Mouse (Mus musculus): Measurements from ENCODE around the gene Hoxd4. TPM values are rescaled to one million over a fixed set of nuclear protein-coding genes. Genes with fewer than 3 reads are reported as not detected.

The Hoxd4 gene
- polyA plus RNA-seq, 1 experiment from 2014 or later, result 0.20 TPM

DNA sequence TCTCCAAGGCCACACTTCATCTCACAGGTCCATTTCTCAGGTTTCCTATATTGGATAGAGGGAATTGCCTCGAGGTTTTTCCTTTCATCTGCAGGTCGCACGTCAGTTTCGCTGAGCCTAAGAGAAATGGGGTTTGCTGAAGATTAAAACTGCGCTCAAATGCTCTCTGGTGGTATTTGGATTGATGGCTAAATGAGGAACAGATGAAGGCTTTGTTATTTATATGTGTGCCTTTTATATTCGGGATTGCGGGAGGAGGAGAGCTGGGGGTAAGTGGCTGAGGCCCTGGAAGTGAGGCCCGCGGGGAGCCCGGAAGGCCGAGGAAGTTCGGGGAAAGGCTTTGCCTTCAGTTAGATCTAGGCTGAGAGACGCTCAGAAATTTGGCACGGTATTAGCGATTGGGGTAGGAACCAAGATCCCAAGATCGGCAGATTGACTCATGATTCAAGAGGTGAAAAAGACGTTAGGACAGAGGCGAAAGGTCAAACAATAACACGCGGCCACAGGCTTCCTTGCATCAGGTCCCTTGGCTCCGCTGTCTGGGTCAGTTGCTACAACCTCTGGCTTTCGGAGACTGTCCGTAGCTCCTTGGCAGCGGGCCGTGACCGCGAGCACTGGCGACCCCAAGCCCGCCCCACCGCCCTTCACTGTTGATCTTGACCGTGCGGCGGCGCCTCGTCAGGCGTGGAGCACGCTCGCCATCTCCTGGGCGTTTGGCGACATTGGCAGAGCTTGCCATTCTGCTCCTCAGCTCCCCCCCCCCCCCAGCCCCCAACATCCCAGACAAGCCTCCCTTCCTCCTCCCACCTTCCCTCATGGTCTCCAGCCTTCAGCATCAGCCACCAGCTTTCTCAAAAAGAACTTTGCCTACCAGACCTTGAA, 39.0 kb upstream of the Hoxd4 start:
- Histone ChIP-seq H3K4me3 (ENCODE audit: low read depth, low read length) (peak overlapping the region; percentile 38), H3K4me2 (replicated peaks; ENCODE audit: low read depth) (peak overlapping the region; percentile 58), H3K27ac (ENCODE audit: low read depth, low read length) (no peak overlapping the region), H3K9me3 (ENCODE audit: control insufficient read depth) (no peaks in the 10 kb centered on the region), H3K27me3 (replicated peaks; ENCODE audit: control insufficient read depth, insufficient read depth, low read length) (peaks cover 99% of the 10 kb centered on the region), H3K9ac (ENCODE audit: low read depth, low read length) (no peak overlapping the region), H3K4me1 (replicated peaks; ENCODE audit: control insufficient read depth, insufficient read depth, low read length) (0 out of 2 replicates have a peak, but pooled peaks cover 3% of the 10 kb centered on the region), H3K36me3 (ENCODE audit: control insufficient read depth, insufficient read depth) (no peaks in the 10 kb centered on the region)
- 6% methylated on average over 39 of the region's 40 CpGs for WGBS
- no peak for ATAC-seq
- TF ChIP-seq CTCF (IDR thresholded peaks at IDR 0.05; ENCODE audit: low read depth), result peak; percentile 86

DNA sequence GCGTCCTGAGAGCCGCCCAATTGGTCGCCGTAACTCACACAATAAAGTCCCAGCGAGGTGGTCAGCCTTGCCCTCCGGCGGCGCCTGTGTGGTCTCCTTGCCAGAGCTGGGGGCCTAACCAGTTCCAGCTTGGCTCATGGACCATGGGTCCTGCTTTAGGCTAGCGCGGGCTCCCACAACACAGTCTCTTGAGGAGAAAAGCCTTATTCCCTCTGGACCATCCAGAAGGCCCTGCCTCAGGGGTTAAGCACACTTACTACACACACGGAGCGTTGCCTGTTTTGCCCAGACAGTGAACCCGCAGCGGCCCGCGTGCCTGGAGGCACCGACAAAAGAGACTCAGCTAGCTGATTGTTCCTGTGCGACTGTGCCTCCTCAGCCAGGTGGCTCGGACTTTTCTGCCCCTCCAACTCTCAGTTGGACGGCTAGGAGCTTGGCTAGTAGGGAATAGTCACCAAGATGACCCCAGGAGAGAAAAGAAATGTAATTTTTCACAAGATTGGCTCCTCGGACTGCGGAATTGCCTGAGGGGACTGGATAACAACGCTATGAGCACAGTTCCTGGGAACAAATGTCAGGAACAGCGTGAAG, 37.8 kb upstream of the Hoxd4 start:
- no peaks in the 10 kb centered on the region for H3K9me3 ChIP-seq (ENCODE audit: control insufficient read depth)
- H3K4me2 ChIP-seq (replicated peaks; ENCODE audit: low read depth), result no peak overlapping the region
- no peak for TF ChIP-seq CTCF (IDR thresholded peaks at IDR 0.05; ENCODE audit: low read depth)
- H3K4me3 ChIP-seq (ENCODE audit: low read depth, low read length), result no peak overlapping the region
- H3K9ac ChIP-seq (ENCODE audit: low read depth, low read length), result no peak overlapping the region
- ATAC-seq, result no peak
- WGBS, result 5% methylated on average over 24 of the region's 24 CpGs
- no peaks in the 10 kb centered on the region for H3K36me3 ChIP-seq (ENCODE audit: control insufficient read depth, insufficient read depth)
- peaks cover 99% of the 10 kb centered on the region for H3K27me3 ChIP-seq (replicated peaks; ENCODE audit: control insufficient read depth, insufficient read depth, low read length)
- no peak overlapping the region for H3K27ac ChIP-seq (ENCODE audit: low read depth, low read length)
- H3K4me1 ChIP-seq (replicated peaks; ENCODE audit: control insufficient read depth, insufficient read depth, low read length), result no peaks in the 10 kb centered on the region

DNA sequence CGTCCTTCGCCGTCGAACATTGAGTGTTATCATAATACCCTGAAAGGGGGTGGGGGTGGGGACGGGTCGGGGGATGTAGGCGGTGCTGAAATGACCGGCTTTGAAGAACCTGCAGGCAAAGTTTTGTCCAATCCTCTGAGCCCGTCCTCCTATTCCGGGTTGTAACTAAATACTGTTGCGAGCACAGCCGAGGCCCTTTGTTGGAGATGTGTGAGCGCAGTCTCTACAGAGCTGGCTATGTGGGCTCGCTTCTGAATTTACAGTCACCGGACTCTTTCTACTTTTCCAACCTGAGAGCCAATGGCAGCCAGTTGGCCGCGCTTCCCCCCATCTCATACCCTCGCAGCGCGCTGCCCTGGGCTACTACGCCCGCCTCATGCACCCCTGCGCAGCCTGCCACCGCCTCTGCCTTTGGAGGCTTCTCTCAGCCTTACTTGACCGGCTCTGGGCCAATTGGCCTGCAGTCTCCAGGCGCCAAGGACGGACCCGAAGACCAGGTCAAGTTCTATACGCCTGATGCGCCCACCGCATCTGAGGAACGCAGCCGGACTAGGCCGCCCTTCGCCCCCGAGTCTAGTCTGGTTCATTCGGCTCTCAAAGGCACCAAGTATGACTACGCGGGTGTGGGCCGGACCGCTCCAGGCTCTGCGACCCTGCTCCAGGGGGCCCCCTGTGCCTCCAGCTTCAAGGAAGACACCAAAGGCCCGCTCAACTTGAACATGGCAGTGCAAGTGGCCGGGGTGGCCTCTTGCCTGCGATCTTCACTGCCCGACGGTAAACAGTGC, 36.7 kb upstream of the Hoxd4 start, which contains the start of gene Hoxd12:
Gene Hoxd12 (plus strand): TSS at position 133 of the 785 bp plus-strand sequence.
- no peaks in the 10 kb centered on the region for H3K4me1 ChIP-seq (replicated peaks; ENCODE audit: control insufficient read depth, insufficient read depth, low read length)
- H3K27me3 ChIP-seq (replicated peaks; ENCODE audit: control insufficient read depth, insufficient read depth, low read length), result peaks cover 99% of the 10 kb centered on the region
- 4% methylated on average over 47 of the region's 47 CpGs for WGBS
- H3K9me3 ChIP-seq (ENCODE audit: control insufficient read depth), result no peaks in the 10 kb centered on the region
- no peak within 1 kb of the TSS for H3K27ac ChIP-seq (ENCODE audit: low read depth, low read length)
- H3K36me3 ChIP-seq (ENCODE audit: control insufficient read depth, insufficient read depth), result no peaks in the 10 kb centered on the region
- no peak for TF ChIP-seq CTCF (IDR thresholded peaks at IDR 0.05; ENCODE audit: low read depth)
- H3K9ac ChIP-seq (ENCODE audit: low read depth, low read length), result no peak within 1 kb of the TSS
- H3K4me3 ChIP-seq (ENCODE audit: low read depth, low read length), result no peak within 1 kb of the TSS
- H3K4me2 ChIP-seq (replicated peaks; ENCODE audit: low read depth), result no peak within 1 kb of the TSS
- ATAC-seq, result no peak

DNA sequence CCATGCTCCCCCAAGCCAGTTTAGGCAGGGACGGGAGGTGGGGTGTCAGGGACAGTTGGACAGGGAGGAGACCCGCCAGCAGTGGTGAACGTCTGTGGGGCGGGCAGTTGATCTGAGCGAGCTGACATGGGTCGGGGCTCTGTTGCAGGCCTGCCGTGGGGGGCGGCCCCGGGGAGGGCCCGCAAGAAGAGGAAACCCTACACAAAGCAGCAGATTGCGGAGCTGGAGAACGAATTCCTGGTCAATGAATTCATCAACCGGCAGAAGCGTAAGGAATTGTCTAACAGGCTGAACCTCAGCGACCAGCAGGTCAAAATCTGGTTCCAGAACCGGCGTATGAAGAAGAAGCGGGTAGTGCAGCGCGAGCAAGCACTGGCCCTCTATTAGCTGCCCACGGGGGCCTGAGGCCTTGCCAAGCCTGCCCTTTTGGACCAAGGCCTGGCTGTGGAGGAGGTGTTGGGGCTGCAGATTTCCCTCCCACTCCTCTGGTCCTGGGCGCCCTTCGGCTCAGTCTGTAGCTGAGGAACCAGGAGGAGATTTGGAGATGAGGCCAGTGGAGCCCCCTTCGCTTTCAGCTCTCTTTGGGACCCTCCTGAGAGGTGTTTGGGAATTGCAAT, 36.0 kb upstream of the Hoxd4 start:
- WGBS, result 6% methylated on average over 23 of the region's 24 CpGs
- Histone ChIP-seq H3K27me3 (replicated peaks; ENCODE audit: control insufficient read depth, insufficient read depth, low read length) (peaks cover 100% of the 10 kb centered on the region), H3K27ac (ENCODE audit: low read depth, low read length) (no peak overlapping the region), H3K4me2 (replicated peaks; ENCODE audit: low read depth) (no peak overlapping the region), H3K36me3 (ENCODE audit: control insufficient read depth, insufficient read depth) (no peaks in the 10 kb centered on the region), H3K9ac (ENCODE audit: low read depth, low read length) (no peak overlapping the region), H3K9me3 (ENCODE audit: control insufficient read depth) (no peaks in the 10 kb centered on the region), H3K4me3 (ENCODE audit: low read depth, low read length) (no peak overlapping the region), H3K4me1 (replicated peaks; ENCODE audit: control insufficient read depth, insufficient read depth, low read length) (no peaks in the 10 kb centered on the region)
- no peak for TF ChIP-seq CTCF (IDR thresholded peaks at IDR 0.05; ENCODE audit: low read depth)
- ATAC-seq, result no peak

DNA sequence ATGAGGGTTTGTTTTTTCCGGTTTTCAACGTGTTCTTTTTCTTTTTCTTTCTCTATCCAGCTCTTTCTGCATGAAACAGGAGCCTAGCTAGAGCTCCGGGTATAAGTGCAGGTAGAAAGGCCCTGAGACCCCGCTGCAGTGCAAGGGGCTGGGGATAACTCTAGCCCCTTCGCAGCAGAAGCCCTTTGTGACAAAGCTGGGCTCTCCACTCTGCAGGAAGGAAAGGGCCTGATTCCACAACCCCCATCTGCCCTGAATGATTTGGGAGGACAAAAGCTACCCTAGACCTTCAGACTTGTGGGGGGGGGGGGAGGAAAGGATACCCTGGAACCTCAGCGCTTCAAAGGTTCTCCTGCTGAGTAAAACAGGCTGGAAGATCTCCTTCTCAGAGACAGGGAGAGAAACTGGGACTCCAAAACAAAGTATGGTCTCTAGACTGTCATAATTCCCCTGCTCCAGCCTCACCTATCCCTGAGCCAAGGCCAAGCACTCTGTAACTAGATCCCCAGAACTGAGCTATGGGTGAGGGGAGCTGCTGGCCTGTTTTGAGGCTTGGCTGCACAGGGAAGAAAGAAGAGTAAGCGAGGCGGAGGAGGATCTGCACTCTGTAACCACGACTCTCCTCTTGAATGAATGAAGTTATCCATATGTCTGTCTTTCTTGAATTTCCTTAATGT, 35.2 kb upstream of the Hoxd4 start:
- no peak overlapping the region for H3K9ac ChIP-seq (ENCODE audit: low read depth, low read length)
- no peaks in the 10 kb centered on the region for H3K36me3 ChIP-seq (ENCODE audit: control insufficient read depth, insufficient read depth)
- no peaks in the 10 kb centered on the region for H3K4me1 ChIP-seq (replicated peaks; ENCODE audit: control insufficient read depth, insufficient read depth, low read length)
- no peak overlapping the region for H3K4me3 ChIP-seq (ENCODE audit: low read depth, low read length)
- H3K9me3 ChIP-seq (ENCODE audit: control insufficient read depth), result no peaks in the 10 kb centered on the region
- no peak overlapping the region for H3K4me2 ChIP-seq (replicated peaks; ENCODE audit: low read depth)
- H3K27me3 ChIP-seq (replicated peaks; ENCODE audit: control insufficient read depth, insufficient read depth, low read length), result peaks cover 100% of the 10 kb centered on the region
- no peak for ATAC-seq
- TF ChIP-seq CTCF (IDR thresholded peaks at IDR 0.05; ENCODE audit: low read depth), result no peak
- 7% methylated on average over 9 of the region's 9 CpGs for WGBS
- no peak overlapping the region for H3K27ac ChIP-seq (ENCODE audit: low read depth, low read length)
